ENCODE assay signal across 29 mouse cellular contexts in the genomic region with DNA sequence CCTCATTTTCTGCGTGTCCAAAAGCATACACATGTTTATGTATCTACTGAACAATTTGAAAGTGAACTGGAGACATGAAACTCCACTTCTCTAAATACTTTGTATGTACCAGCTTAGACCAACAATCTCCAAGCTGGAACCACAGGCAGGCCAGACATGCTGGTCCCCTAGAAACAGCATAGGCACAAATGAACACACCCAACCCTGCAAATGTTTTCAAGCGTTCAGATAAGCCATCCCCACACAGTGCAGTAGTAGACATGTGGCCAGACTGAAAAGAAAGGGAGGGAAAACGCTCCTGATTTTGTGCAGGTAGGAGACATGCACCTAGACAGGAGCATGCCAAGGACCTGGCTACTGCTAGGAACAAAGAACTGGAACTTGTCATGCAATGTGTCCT. TPM values are rescaled to one million over a fixed set of nuclear protein-coding genes. Genes with fewer than 3 reads are reported as not detected.
DNase-seq lines count a peak whose midpoint lies in the region; ATAC-seq and TF ChIP-seq lines count a peak whose summit lies in the region.
"Had no signal": no experiment of that assay in that cellular context is flagged by ENCODE, and none has a peak within 500 bp of the region (broad histone marks: within the 10 kb centered on the region; RNA-seq: fewer than 3 reads in every experiment).

No protein-coding gene starts in this region.

- no peak overlapping the region for H3K4me2 ChIP-seq in liver, embryonic 13.5 days
- no peak overlapping the region for H3K4me2 ChIP-seq in liver, embryonic 16.5 days (ENCODE audit: low read depth, low read length)
- H3K4me2 ChIP-seq: embryonic facial prominence, embryonic 13.5 days; forebrain, embryonic 12.5 days; forebrain, embryonic 15.5 days; heart, embryonic 13.5 days; hindbrain, embryonic 14.5 days had no signal

- no peaks in the 10 kb centered on the region for H3K27me3 ChIP-seq in MEL (ENCODE audit: control insufficient read depth in 1 of 2, insufficient read depth in 2 of 2, low read length in 2 of 2)
- H3K27me3 ChIP-seq in liver, embryonic 13.5 days = no peaks in the 10 kb centered on the region
- no peaks in the 10 kb centered on the region for H3K27me3 ChIP-seq in liver, embryonic 16.5 days (ENCODE audit: control insufficient read depth, insufficient read depth, low read depth, low read length)
- H3K27me3 ChIP-seq in midbrain, embryonic 10.5 days (ENCODE audit: low read depth, poor library complexity, severe bottlenecking) = no peaks in the 10 kb centered on the region
- H3K27me3 ChIP-seq: embryonic facial prominence, embryonic 13.5 days; forebrain, embryonic 12.5 days; forebrain, embryonic 15.5 days; heart, embryonic 13.5 days had no signal

- H3K79me2 ChIP-seq in MEL (ENCODE audit: control insufficient read depth, insufficient read depth, low read length, poor library complexity) = peaks cover 28% of the 10 kb centered on the region

- TF ChIP-seq EP300 in MEL (IDR thresholded peaks at IDR 0.05; ENCODE audit: low read depth in 1 of 2, low read length in 2 of 2) = no peak; a peak in 1 of 4 replicates

- TF ChIP-seq CTCF in MEL (IDR thresholded peaks at IDR 0.05 in 2 of 3, conservative IDR thresholded peaks at IDR 0.05 in 1 of 3; ENCODE audit: control insufficient read depth in 1 of 3, insufficient read depth in 1 of 3, low read depth in 2 of 3, low read length in 3 of 3, poor library complexity in 1 of 3, severe bottlenecking in 1 of 3) = no peak

- peaks cover 2 to 8% of the 10 kb centered on the region in 2 experiments; a peak in 3 of 4 replicates for H3K36me3 ChIP-seq in MEL (ENCODE audit: control insufficient read depth in 1 of 2, insufficient read depth in 2 of 2, low read length in 2 of 2)
- H3K36me3 ChIP-seq in liver, embryonic 13.5 days = no peaks in the 10 kb centered on the region
- H3K36me3 ChIP-seq in liver, embryonic 16.5 days (ENCODE audit: control insufficient read depth, insufficient read depth) = no peaks in the 10 kb centered on the region
- no peaks in the 10 kb centered on the region for H3K36me3 ChIP-seq in midbrain, embryonic 10.5 days
- H3K36me3 ChIP-seq: embryonic facial prominence, embryonic 10.5 days; embryonic facial prominence, embryonic 13.5 days; forebrain, embryonic 12.5 days; forebrain, embryonic 15.5 days; heart, embryonic 10.5 days; heart, embryonic 13.5 days had no signal

- peaks cover 3 to 11% of the 10 kb centered on the region in 2 experiments for H3K4me1 ChIP-seq in MEL (ENCODE audit: control insufficient read depth in 1 of 2, insufficient read depth in 2 of 2, low read length in 2 of 2)
- peaks cover 18% of the 10 kb centered on the region for H3K4me1 ChIP-seq in liver, embryonic 13.5 days (replicated peaks)
- H3K4me1 ChIP-seq in liver, embryonic 16.5 days (ENCODE audit: control insufficient read depth, low read depth, low read length) = peaks cover 5% of the 10 kb centered on the region; the same call in 1 of the 2 replicates
- H3K4me1 ChIP-seq in midbrain, embryonic 10.5 days = no peaks in the 10 kb centered on the region
- H3K4me1 ChIP-seq: embryonic facial prominence, embryonic 10.5 days; embryonic facial prominence, embryonic 13.5 days; forebrain, embryonic 12.5 days; forebrain, embryonic 15.5 days; heart, embryonic 10.5 days had no signal

- no peak overlapping the region for H3K9ac ChIP-seq in MEL (ENCODE audit: control insufficient read depth, low read depth, low read length, poor library complexity, severe bottlenecking)
- no peak overlapping the region for H3K9ac ChIP-seq in liver, embryonic 13.5 days
- H3K9ac ChIP-seq in liver, embryonic 16.5 days (ENCODE audit: low read depth, low read length) = no peak overlapping the region
- H3K9ac ChIP-seq: embryonic facial prominence, embryonic 13.5 days; forebrain, embryonic 12.5 days; forebrain, embryonic 15.5 days; heart, embryonic 13.5 days; hindbrain, embryonic 14.5 days had no signal

- no peak for TF ChIP-seq RAD21 in MEL (IDR thresholded peaks at IDR 0.05; ENCODE audit: low read depth, low read length)

- 0 out of 2 replicates have a peak, but pooled peaks have one; percentile 29 for ATAC-seq in common myeloid progenitor, adult 5-6 weeks (replicated peaks; ENCODE audit: low read depth, poor library complexity, severe bottlenecking)
- peak; percentile 70 for ATAC-seq in liver, embryonic 13.5 days (ENCODE audit: low read depth)
- ATAC-seq in liver, embryonic 16.5 days (ENCODE audit: low read depth) = peak; percentile 55; the same call in 1 of the 2 replicates
- ATAC-seq: activated CD4-positive, CD25-positive, alpha-beta regulatory T cell, adult 4 months; CD4-positive, CD25-positive, alpha-beta regulatory T cell, adult 4 months; forebrain, embryonic 15.5 days; hindbrain, postnatal 0 days had no signal

- peak; percentile 49 for DNase-seq in MEL (ENCODE audit: low read depth, low spot score)
- DNase-seq in liver, embryonic 13.5 days = peak; percentile 12
- DNase-seq in layer of hippocampus, postnatal 14 days (ENCODE audit: low spot score in 2 of 2) = no peak
- DNase-seq in midbrain, embryonic 10.5 days (ENCODE audit: low spot score) = no peak
- DNase-seq in cerebellum, postnatal 4 days (ENCODE audit: low spot score in 2 of 2) = no peak
- no peak for DNase-seq in testis, postnatal 10 days (ENCODE audit: low spot score)
- DNase-seq: adrenal gland, postnatal 10 days; cerebellum, adult 18-20 months; cerebellum, adult 9-10 months; cerebellum, postnatal 14 days; embryo, embryonic 11 days; gastrocnemius, postnatal 10 days; gastrocnemius, postnatal 36 days; heart, adult 2 months; heart, postnatal 14 days; heart, postnatal 4 days had no signal

- no peak overlapping the region for H3K27ac ChIP-seq in MEL (ENCODE audit: control insufficient read depth, low read depth, low read length)
- H3K27ac ChIP-seq in liver, embryonic 13.5 days = no peak overlapping the region
- H3K27ac ChIP-seq in liver, embryonic 16.5 days (ENCODE audit: low read length) = no peak overlapping the region
- no peak overlapping the region for H3K27ac ChIP-seq in midbrain, embryonic 10.5 days (replicated peaks)
- H3K27ac ChIP-seq: embryonic facial prominence, embryonic 10.5 days; embryonic facial prominence, embryonic 13.5 days; forebrain, embryonic 12.5 days; forebrain, embryonic 15.5 days; heart, adult 2 months; heart, embryonic 10.5 days; heart, embryonic 13.5 days; hindbrain, embryonic 14.5 days; hindbrain, postnatal 0 days had no signal

- WGBS in liver, embryonic 13.5 days (ENCODE audit: insufficient replicate concordance) = 49% methylated on average over 3 of the region's 3 CpGs
- 56% methylated on average over 3 of the region's 3 CpGs for WGBS in liver, embryonic 16.5 days (ENCODE audit: insufficient replicate concordance)
- WGBS in midbrain, embryonic 10.5 days = 87% methylated on average over 3 of the region's 3 CpGs

- TF ChIP-seq POLR2A in MEL (IDR thresholded peaks at IDR 0.05; ENCODE audit: control insufficient read depth in 1 of 2, insufficient read depth in 1 of 2, low read depth in 1 of 2, low read length in 2 of 2, poor library complexity in 1 of 2) = no peak

- H3K4me3 ChIP-seq in MEL (ENCODE audit: control insufficient read depth in 1 of 2, insufficient read depth in 1 of 2, low read depth in 2 of 2, low read length in 2 of 2) = no peak overlapping the region
- no peak overlapping the region for H3K4me3 ChIP-seq in liver, embryonic 13.5 days (replicated peaks)
- no peak overlapping the region for H3K4me3 ChIP-seq in liver, embryonic 16.5 days (ENCODE audit: low read depth, low read length)
- H3K4me3 ChIP-seq in midbrain, embryonic 10.5 days = no peak overlapping the region
- H3K4me3 ChIP-seq: embryonic facial prominence, embryonic 10.5 days; embryonic facial prominence, embryonic 13.5 days; erythroblast, embryonic 14.5 days; forebrain, embryonic 12.5 days; forebrain, embryonic 15.5 days; heart, adult 2 months; heart, embryonic 10.5 days; heart, embryonic 13.5 days had no signal

- no peaks in the 10 kb centered on the region for H3K9me3 ChIP-seq in MEL (replicated peaks; ENCODE audit: insufficient read depth, low read length)
- H3K9me3 ChIP-seq in liver, embryonic 13.5 days (replicated peaks) = no peaks in the 10 kb centered on the region
- H3K9me3 ChIP-seq in liver, embryonic 16.5 days (replicated peaks; ENCODE audit: control insufficient read depth, low read length) = no peaks in the 10 kb centered on the region
- H3K9me3 ChIP-seq in midbrain, embryonic 10.5 days (replicated peaks) = no peaks in the 10 kb centered on the region
- H3K9me3 ChIP-seq: embryonic facial prominence, embryonic 10.5 days; embryonic facial prominence, embryonic 13.5 days; forebrain, embryonic 12.5 days; forebrain, embryonic 15.5 days; heart, embryonic 10.5 days; heart, embryonic 13.5 days had no signal

TF ChIP-seq in MEL, 35 proteins besides CTCF, POLR2A, EP300 and RAD21:
- TF ChIP-seq USF2 (IDR thresholded peaks at IDR 0.05; ENCODE audit: borderline replicate concordance in 1 of 2, insufficient read depth in 1 of 2, low read depth in 1 of 2, low read length in 2 of 2) (0 out of 4 replicates have a peak, but pooled peaks of 1 of the 2 experiments have one; percentile 16), MXI1 (IDR thresholded peaks at IDR 0.05; ENCODE audit: low read depth, low read length) (peak; percentile 26; the same call in 1 of the 2 replicates), RCOR1 (IDR thresholded peaks at IDR 0.05; ENCODE audit: low read depth, low read length) (no peak)

RNA-seq across cellular contexts. Expression of a gene that starts 52.5 kb away (rescaled TPM):
- 21.8 and 26.4 TPM in 2 replicates for total RNA-seq in MEL (2012; rRNA removed)
- 10 to 100 TPM; 35.6 to 66.3 TPM for polyA plus RNA-seq in MEL (2012; ENCODE audit: insufficient read depth in 1 of 2, insufficient read length in 2 of 2, low read depth in 1 of 2, low replicate concordance in 2 of 2, missing spikeins in 1 of 2)
- 64.3 and 74.0 TPM in 2 replicates for total RNA-seq in common myeloid progenitor, adult 5-6 weeks (2017)
- polyA plus RNA-seq in liver, embryonic 13.5 days (2015; fragmentation: Nextera tagmentation; extraction: Ambion mirVana) = 6.7 and 7.4 TPM in 2 replicates
- polyA plus RNA-seq in liver, embryonic 16.5 days (2015; fragmentation: Nextera tagmentation; extraction: Ambion mirVana) = 6.2 and 6.3 TPM in 2 replicates
- 10 to 100 TPM; 31.7 to 33.1 TPM for total RNA-seq in layer of hippocampus, postnatal 14 days (2021)
- 15.8 and 17.9 TPM in 2 replicates for polyA plus RNA-seq in midbrain, embryonic 10.5 days (2016; fragmentation: Nextera tagmentation; extraction: Ambion mirVana)

Comparison
In these comparisons a context has a peak if more than half of its experiments do, and no peak if none do; other contexts are left out.
1. DNase-seq: peak in MEL (single experiment) and liver, embryonic 13.5 days (single experiment); none in layer of hippocampus, postnatal 14 days (0 of 2), midbrain, embryonic 10.5 days (single experiment), cerebellum, postnatal 4 days (0 of 2) and testis, postnatal 10 days (single experiment).
2. Peak in every context shown above with its lines, with median percentiles within 50 percentile points of each other: ATAC-seq.